In genomic region chr9:57932253-57932652, GRCm38 (mm10) we compare ENCODE assay signal across 30 mouse cellular contexts. TPM values are rescaled to one million over a fixed set of nuclear protein-coding genes. Genes with fewer than 3 reads are reported as not detected.
A peak's percentile ranks its signal among the peaks of the same experiment; 100 is the strongest.
DNase-seq lines count a peak whose midpoint lies in the region; ATAC-seq and TF ChIP-seq lines count a peak whose summit lies in the region.
"Had no signal": no experiment of that assay in that cellular context is flagged by ENCODE, and none has a peak within 500 bp of the region (broad histone marks: within the 10 kb centered on the region; RNA-seq: fewer than 3 reads in every experiment).

No protein-coding gene starts in this region.

- ATAC-seq in lung, embryonic 16.5 days (ENCODE audit: low read depth): no peak
- ATAC-seq: forebrain, embryonic 16.5 days; intestine, embryonic 16.5 days; midbrain, embryonic 16.5 days had no signal

- H3K27ac ChIP-seq in layer of hippocampus, adult 2 months: peak overlapping the region; percentile 82
- peak overlapping the region; percentile 76; the same call in 1 of the 2 replicates for H3K27ac ChIP-seq in lung, embryonic 16.5 days (ENCODE audit: low read length)
- H3K27ac ChIP-seq: hindbrain, embryonic 13.5 days; kidney, postnatal 0 days; liver, embryonic 14.5 days; neural tube, embryonic 12.5 days had no signal

- H3K4me3 ChIP-seq in layer of hippocampus, adult 2 months: no peak overlapping the region
- no peak overlapping the region for H3K4me3 ChIP-seq in lung, embryonic 16.5 days (ENCODE audit: low read length)
- H3K4me3 ChIP-seq in lung, adult 2 months (replicated peaks; ENCODE audit: extremely low read depth, low read depth, low read length): no peak overlapping the region
- H3K4me3 ChIP-seq: hindbrain, embryonic 13.5 days; myocyte; neural tube, embryonic 12.5 days had no signal

- H3K9ac ChIP-seq in lung, embryonic 16.5 days (ENCODE audit: low read length): no peak overlapping the region
- H3K9ac ChIP-seq: hindbrain, embryonic 13.5 days; liver, embryonic 14.5 days; neural tube, embryonic 12.5 days had no signal

- no peaks in the 10 kb centered on the region; the same call in 1 of the 2 replicates for H3K4me1 ChIP-seq in lung, embryonic 16.5 days (replicated peaks; ENCODE audit: control insufficient read depth, insufficient read depth, low read length)
- H3K4me1 ChIP-seq in lung, adult 2 months (ENCODE audit: control insufficient read depth, insufficient read depth, low read length): peaks cover 6% of the 10 kb centered on the region
- H3K4me1 ChIP-seq: hindbrain, embryonic 13.5 days; neural tube, embryonic 12.5 days had no signal

- H3K27me3 ChIP-seq in lung, embryonic 16.5 days (ENCODE audit: control insufficient read depth, insufficient read depth, low read depth, low read length): peaks cover 2% of the 10 kb centered on the region; the same call in 1 of the 2 replicates

- H3K4me2 ChIP-seq in lung, embryonic 16.5 days (ENCODE audit: low read depth, low read length): no peak overlapping the region
- H3K4me2 ChIP-seq: heart, embryonic 11.5 days; hindbrain, embryonic 13.5 days; midbrain, embryonic 11.5 days; neural tube, embryonic 12.5 days had no signal

- 66% methylated on average over 3 of the region's 3 CpGs for WGBS in lung, embryonic 16.5 days
- 53% methylated on average over 3 of the region's 3 CpGs for WGBS in lung, adult 2 months

- TF ChIP-seq CTCF in layer of hippocampus, adult 2 months (conservative IDR thresholded peaks at IDR 0.05): no peak
- no peak for TF ChIP-seq CTCF in lung, adult 2 months (IDR thresholded peaks at IDR 0.05; ENCODE audit: insufficient read depth, low read length)

- peaks cover 12% of the 10 kb centered on the region; the same call in 1 of the 2 replicates for H3K36me3 ChIP-seq in lung, embryonic 16.5 days (ENCODE audit: control insufficient read depth, insufficient read depth, low read length)

- no peaks in the 10 kb centered on the region for H3K9me3 ChIP-seq in lung, embryonic 16.5 days (ENCODE audit: control insufficient read depth, low read length)
- H3K9me3 ChIP-seq: G1E; hindbrain, embryonic 13.5 days; neural tube, embryonic 12.5 days had no signal

- DNase-seq in cerebellum, postnatal 10 days: peak; percentile 8 to 11
- no peak for DNase-seq in cerebellum, postnatal 36 days
- DNase-seq in layer of hippocampus, adult 2 months (ENCODE audit: low spot score in 2 of 2): no peak
- DNase-seq in layer of hippocampus, adult 9-10 months (ENCODE audit: low spot score): no peak
- no peak for DNase-seq in lung, adult 2 months
- DNase-seq in thymus, postnatal 4 days: peak; percentile 15
- DNase-seq in thymus, postnatal 14 days: no peak
- DNase-seq: adrenal gland, postnatal 10 days; cerebellum, adult 11 months; cerebellum, adult 9-11 months; gastrocnemius, postnatal 25 days; heart, adult 18-20 months; heart, postnatal 4 days; kidney, adult 8-10 months; kidney, postnatal 4 days; liver; lung, postnatal 14 days; thymus, postnatal 25 days had no signal

- no peak for TF ChIP-seq POLR2A in lung, adult 2 months (IDR thresholded peaks at IDR 0.05; ENCODE audit: borderline replicate concordance, extremely low read depth, low read depth, low read length)

RNA-seq across cellular contexts. Expression of gene Sema7a, which starts 7.7 kb away (rescaled TPM):
- 100 to 1,000 TPM in 1 of 2 experiments, 10 to 100 TPM in 1; 94.4 to 102 TPM for total RNA-seq in layer of hippocampus, adult 2 months (2021)
- 0.74 and 0.93 TPM in 2 replicates for polyA plus RNA-seq in lung, embryonic 16.5 days (2015; fragmentation: Nextera tagmentation; extraction: Ambion mirVana)
- polyA plus RNA-seq in lung, adult 2 months (2012; rRNA removed): 69.3 and 90.1 TPM in 2 replicates
- total RNA-seq: G1E had no signal

RNA-seq across cellular contexts. Expression of gene Ubl7, which starts 21.5 kb away (rescaled TPM):
- 10 to 100 TPM; 98.5 to 98.7 TPM for total RNA-seq in layer of hippocampus, adult 2 months (2021)
- 105 and 112 TPM in 2 replicates for polyA plus RNA-seq in lung, embryonic 16.5 days (2015; fragmentation: Nextera tagmentation; extraction: Ambion mirVana)
- 131 and 138 TPM in 2 replicates for polyA plus RNA-seq in lung, adult 2 months (2012; rRNA removed)

Comparison
In these comparisons a context has a peak if more than half of its experiments do, and no peak if none do; other contexts are left out.
1. DNase-seq: peak in cerebellum, postnatal 10 days (2 of 2) and thymus, postnatal 4 days (single experiment); none in cerebellum, postnatal 36 days (0 of 2), layer of hippocampus, adult 2 months (0 of 2), layer of hippocampus, adult 9-10 months (single experiment), lung, adult 2 months (single experiment) and thymus, postnatal 14 days (single experiment).
2. RNA of gene Sema7a, which starts 7.7 kb away (polyA plus RNA-seq): 69.3 to 90.1 TPM in lung, adult 2 months; 0.74 to 0.93 TPM in lung, embryonic 16.5 days; every median in the first group is over 10 times any median in the second.